Mouse (Mus musculus) layer of hippocampus, postnatal 10 days (tissue): Measurements from ENCODE around the gene Camta2. TPM values are rescaled to one million over a fixed set of nuclear protein-coding genes. Genes with fewer than 3 reads are reported as not detected.

ENCODE experiments used
- DNase-seq, 2 experiments: peaks; one replicate each; pipeline ENCODE4 v3.0.0; 2021; ENCODE audit warnings: low spot score in 2 of 2
- total RNA-seq, 2 experiments: library from RNA; stranded (reverse); gene quantifications; 2 replicates each; pipeline ENCODE4 v1.2.3; 2021

Gene Camta2
- total RNA-seq, 2 experiments from 2014 or later = 183 to 189 TPM

GRCm38 (mm10) chr11:70697376-70697775 lies 9.5 kb upstream of the Camta2 start:
- DNase-seq = no peak

GRCm38 (mm10) chr11:70693504-70693903 lies 5.6 kb upstream of the Camta2 start:
- no peak for DNase-seq

GRCm38 (mm10) chr11:70689578-70689977 lies 1.7 kb upstream of the Camta2 start:
- no peak for DNase-seq

DNA sequence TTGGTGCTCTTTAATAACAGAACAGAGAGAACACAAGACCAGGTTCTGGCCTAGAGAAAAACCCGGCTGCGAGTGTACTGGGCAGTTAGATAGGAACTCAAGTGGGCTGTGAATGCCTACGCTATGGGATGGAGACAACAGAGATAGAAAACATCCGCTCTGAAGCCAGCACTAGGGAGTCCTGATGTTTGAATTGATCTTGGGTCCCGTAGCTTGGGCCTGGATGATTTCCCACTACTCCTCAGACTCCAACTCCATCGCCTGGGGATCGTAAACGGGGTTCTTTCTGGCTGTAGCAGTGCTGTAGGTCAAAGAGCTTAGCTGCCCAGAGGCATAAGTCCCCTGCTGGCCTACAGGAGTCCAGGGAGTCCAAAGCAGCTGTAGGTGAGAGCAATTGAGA lies 467 bp upstream of the Camta2 start:
- no peak for DNase-seq

GRCm38 (mm10) chr11:70686901-70687566 lies 871 bp downstream of the Camta2 start:
- DNase-seq = peak; percentile 58 to 59

GRCm38 (mm10) chr11:70683640-70684039 lies 4.3 kb downstream of the Camta2 start:
- no peak for DNase-seq

DNA sequence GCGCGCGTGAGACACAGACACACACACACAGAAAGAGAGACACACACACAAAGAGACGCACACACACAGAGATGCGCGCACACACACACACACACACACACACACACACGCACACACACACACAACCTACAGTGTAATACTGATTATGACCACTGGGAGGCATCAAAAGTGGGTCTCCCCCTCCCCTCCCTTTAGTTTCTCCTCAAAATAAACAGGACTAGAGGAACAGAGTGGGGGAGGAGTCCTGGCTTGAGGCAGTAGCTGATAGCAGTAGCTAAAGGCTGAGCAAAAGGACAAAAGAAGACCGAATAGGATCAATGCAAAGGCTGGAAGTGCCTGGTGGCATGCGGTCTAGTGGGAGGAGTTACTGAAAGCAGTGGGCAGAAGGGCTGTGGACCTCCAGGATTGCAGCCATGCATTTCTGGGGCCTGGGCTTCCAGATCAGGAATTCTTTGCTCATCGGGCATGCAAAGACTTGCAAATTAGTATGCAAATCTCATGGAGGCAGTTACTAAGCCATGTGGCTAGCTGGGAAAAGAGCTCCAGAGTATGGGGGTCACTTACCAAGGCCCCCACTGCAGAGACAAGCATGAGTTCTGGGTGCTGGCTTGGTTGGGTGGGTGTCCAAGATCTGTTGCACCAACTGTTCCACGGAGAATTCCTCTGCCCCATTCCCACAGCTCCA lies 5.9 kb downstream of the Camta2 start:
- DNase-seq = peak; percentile 64 to 69

DNA sequence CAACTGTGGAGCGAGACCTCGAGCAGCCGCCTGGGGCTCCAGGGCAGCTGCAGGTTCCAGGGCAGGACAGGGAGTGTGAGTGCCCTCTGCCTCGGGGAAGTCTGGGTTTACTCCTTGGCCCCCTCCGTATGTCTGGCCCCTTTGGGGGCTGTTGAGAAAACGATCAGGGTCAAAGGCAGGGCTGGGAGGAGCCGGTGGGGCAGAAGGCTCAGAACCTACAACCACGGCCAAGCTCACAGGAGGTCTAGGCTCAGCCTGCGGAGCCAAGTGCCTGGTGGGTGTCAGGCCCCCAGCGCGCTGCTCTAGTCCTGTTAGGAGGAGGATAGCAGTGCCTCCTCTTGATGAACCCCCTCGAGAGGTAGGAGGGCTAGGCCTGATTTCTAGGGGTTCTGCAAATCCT lies 6.7 kb downstream of the Camta2 start:
- no peak for DNase-seq

GRCm38 (mm10) chr11:70679894-70680293 lies 8.0 kb downstream of the Camta2 start:
- no peak for DNase-seq

DNA sequence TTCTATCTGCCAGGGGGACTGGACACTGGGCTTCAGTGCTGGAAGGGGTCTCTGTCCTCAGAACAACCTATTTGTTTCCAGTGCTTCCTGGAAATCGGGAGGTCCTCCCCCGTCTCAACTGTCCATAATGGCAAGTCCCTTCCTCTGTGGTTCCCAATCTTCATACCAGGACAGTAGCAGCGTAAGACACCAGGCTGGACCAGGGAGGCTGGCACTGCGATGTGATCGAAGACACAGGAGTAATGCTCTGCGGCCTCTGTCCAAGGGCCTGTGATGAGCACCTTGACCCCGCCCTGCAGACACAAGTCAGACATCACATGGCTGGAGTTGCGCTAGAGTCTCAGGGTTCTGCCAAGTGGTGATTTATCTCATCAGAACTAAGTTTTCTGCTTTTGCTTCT lies 8.5 kb downstream of the Camta2 start:
- DNase-seq = no peak

DNA sequence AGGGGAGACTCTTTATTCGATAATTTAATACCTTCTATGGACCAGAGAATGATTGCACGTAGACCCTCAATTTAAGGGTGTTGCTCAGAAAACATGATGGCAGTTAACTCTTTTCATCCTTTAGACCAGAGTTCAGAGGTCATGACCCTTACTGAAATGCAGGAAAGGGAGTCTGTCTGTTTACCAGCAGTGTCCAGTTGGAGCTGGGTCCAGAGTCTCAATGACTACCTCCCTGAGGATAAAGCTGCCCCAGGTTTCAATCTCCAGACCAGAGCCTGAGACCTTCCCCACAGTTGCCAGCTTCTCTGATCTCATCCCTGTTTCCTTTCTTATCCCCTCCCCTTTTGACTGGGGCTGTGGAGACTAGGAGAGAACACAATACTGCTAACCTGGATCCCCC lies 9.3 kb downstream of the Camta2 start:
- DNase-seq = no peak

GRCm38 (mm10) chr11:70678092-70678491 lies 9.8 kb downstream of the Camta2 start:
- no peak for DNase-seq

DNA sequence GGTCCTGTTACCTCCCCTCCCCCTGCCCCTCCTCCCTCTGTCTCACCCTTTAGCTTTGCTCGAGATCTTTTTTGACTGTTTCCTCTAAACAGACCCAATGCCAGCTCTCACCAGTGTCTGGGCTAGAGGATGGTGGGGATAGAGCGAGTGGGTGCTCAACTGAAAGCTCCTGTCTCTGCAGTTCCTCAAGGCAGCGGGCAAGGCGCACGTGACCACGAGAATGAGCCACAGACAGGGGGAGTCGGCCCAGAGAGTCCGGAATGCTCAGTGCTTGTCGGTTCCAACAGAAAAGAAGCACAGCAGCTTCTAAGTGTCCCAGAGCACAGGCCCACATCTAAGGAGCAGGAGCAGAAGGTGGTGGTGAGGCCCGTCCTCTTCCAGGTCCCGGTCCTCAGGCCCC lies 13.4 kb downstream of the Camta2 start:
- no peak for DNase-seq

GRCm38 (mm10) chr11:70674014-70674413 lies 13.9 kb downstream of the Camta2 start:
- no peak for DNase-seq

DNA sequence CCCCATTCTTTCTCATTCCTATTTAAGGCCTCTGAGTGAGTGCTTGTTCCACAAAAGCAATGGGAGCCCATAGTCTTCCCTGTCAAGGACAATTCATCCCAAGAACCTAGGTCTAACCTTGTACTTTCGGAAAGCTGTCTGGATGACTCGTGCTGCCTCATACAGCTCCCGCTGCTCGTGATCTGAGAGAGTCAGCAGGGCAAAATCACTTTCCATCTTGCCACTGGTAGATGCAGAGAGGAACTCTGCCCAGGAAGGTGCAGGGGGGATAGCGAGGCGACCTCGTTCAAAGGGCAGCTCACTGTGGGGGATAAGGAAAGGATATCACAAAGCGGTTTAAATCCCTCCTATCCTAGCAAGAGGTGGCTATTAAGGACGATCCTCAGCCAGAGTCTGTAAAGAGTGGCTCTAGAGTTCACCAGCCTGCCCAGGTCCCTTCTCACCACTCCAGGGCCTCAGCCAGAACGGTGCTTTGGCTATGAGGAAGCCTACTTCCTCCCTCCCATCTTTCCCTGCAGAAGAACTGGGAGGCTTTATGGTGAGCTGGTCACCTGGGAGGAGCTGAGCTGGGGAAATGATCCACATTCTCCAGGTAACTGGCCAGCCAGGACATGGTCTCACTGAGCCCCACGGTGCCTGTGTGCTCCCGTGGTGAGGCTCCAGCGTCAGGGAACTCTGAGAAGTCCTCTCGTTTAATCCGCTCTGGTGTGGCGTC lies 16.4 kb downstream of the Camta2 start:
- DNase-seq = no peak

DNA sequence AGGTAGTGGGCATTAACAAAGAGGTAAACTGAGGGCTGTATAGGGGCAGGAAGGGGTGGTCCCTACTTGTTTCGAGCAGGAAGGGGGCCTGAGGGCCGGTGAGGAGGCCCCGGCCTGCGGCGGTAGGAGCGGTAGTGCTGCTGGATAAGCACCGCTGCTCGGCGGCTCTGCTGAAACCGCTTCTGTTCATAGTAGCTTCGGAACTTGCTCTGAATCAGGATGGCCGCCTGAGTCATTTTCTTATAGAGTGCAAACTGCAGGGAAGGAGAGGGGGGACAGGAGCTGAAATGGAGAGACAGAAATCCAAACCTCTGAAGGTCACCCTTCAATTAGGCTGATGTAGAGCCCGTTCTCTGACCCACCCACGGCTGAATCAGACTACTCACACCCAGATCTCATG lies 17.4 kb downstream of the Camta2 start:
- DNase-seq = no peak

GRCm38 (mm10) chr11:70669582-70670345 lies 18.1 kb downstream of the Camta2 start:
- peak; percentile 73 to 84 for DNase-seq

- peak; percentile 94 to 95 for DNase-seq
Observed at GRCm38 (mm10) chr11:70668771-70669505, 19.0 kb downstream of the Camta2 start, which contains the start of gene Spag7. TSS of gene Spag7 (minus strand) at chr11:70669416.

DNA sequence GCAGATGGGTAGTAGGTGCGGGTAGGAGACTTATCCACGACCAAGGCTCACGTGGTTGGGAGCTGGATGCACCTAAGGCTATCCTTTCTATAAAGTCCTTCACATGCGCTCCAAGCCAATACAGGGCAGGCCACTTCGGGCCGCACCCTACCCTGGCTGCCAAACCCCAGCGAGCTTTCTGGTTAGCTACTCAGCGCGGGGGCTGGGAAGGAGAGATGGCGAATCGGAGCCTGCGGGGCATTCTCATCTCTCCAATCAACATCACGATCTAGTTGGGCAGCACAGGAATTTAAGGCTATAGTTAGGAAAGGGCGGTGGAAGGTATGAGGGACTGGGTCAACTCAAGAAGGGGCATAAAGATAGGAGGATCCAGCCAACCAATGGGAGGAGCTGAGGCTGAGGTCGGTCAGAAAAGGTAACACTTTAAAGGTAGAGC lies 19.6 kb downstream of the Camta2 start:
- DNase-seq = peak in 1 of 2 experiments; percentile 67

DNA sequence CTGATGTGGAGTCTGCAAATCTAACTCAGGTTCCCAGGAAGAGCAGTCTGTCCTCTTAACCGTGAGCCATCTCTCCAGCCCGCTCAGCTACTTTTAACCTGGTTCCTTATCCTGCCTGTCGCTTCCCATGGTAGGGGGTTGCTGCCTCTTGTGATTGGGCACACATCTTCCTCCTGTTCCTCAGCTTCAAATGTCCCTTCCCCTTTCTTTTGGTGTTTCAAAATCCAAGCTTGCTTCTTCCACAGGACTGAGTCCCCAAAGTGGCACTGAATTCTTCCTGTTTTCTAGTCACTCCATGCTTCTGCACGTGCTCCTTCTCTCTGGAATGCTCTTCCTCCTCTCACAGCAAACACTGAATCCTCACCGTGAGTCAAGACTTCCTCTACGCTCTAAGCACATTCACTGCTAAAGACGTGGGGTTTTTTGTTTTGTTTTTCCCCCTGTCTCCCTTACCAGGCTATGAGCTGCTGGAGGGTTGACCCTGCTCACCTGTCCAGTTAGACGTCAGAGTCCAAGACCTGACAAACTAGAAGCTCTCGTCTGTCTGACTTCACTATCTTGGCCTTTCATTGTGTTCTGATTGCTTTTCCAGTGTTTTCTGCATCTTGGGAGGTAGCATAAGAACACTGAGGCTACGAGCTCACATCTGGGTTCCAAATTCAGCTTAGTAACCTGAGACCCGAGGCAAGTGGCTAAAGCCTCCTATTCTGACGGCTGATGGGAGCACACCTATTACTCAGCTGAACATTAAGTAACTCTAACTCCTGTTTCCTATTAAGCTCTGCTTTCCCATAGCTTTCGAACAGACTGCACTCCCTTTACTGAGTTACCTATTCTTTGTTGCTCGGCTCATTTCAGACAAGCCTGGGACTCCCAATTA lies 20.4 kb downstream of the Camta2 start:
- DNase-seq = no peak
